ENCODE assay signal across 11 mouse cellular contexts in the genomic region with DNA sequence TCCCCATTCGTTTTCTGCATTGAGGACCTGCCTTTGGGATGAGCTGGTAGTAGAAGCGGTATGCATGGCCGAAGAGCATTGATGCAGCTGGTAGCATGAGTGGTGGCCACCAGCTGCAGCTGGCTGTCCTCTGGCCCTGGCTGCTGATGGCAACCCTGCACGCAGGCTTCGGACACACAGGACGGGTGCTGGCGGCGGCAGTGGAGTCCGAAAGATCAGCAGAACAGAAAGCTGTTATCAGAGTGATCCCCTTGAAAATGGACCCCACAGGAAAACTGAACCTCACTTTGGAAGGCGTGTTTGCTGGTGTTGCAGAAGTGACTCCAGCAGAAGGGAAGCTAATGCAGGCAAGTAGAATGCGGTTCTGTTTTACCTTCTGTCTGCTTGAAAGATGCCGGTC. TPM values are rescaled to one million over a fixed set of nuclear protein-coding genes. Genes with fewer than 3 reads are reported as not detected.
DNase-seq lines count a peak whose midpoint lies in the region; ATAC-seq and TF ChIP-seq lines count a peak whose summit lies in the region.
"Had no signal": no experiment of that assay in that cellular context is flagged by ENCODE, and none has a peak within 500 bp of the region (broad histone marks: within the 10 kb centered on the region; RNA-seq: fewer than 3 reads in every experiment).

No protein-coding gene starts in this region.

- no peaks in the 10 kb centered on the region for H3K36me3 ChIP-seq in heart, embryonic 16.5 days (ENCODE audit: control insufficient read depth, insufficient read depth)
- no peaks in the 10 kb centered on the region for H3K36me3 ChIP-seq in limb, embryonic 14.5 days (ENCODE audit: control insufficient read depth, insufficient read depth, low read length)

- WGBS in heart, embryonic 16.5 days, result 67% methylated on average over 12 of the region's 12 CpGs
- WGBS in limb, embryonic 14.5 days, result 67% methylated on average over 12 of the region's 12 CpGs

- no peak overlapping the region for H3K27ac ChIP-seq in heart, embryonic 16.5 days (ENCODE audit: low read length)
- H3K27ac ChIP-seq in limb, embryonic 14.5 days (replicated peaks; ENCODE audit: low read depth, low read length), result no peak overlapping the region

- H3K4me3 ChIP-seq in heart, embryonic 16.5 days (ENCODE audit: low read length), result peak overlapping the region; percentile 31
- H3K4me3 ChIP-seq in limb, embryonic 14.5 days (replicated peaks; ENCODE audit: low read length), result peak overlapping the region; percentile 26
- H3K4me3 ChIP-seq: myocyte had no signal

- H3K27me3 ChIP-seq in heart, embryonic 16.5 days (ENCODE audit: control insufficient read depth, insufficient read depth, low read length), result peaks cover 7% of the 10 kb centered on the region; the same call in 1 of the 2 replicates
- H3K27me3 ChIP-seq in limb, embryonic 14.5 days (ENCODE audit: control insufficient read depth, insufficient read depth, low read length), result peaks cover 6% of the 10 kb centered on the region; the same call in 1 of the 2 replicates
- H3K27me3 ChIP-seq: Patski had no signal

- peak overlapping the region; percentile 30 for H3K4me2 ChIP-seq in heart, embryonic 16.5 days (ENCODE audit: low read depth, low read length)
- H3K4me2 ChIP-seq in limb, embryonic 14.5 days (replicated peaks; ENCODE audit: low read depth, low read length, severe bottlenecking), result no peak overlapping the region

- no peak for ATAC-seq in heart, embryonic 16.5 days (replicated peaks; ENCODE audit: extremely low read depth, insufficient read depth, low FRiP score)
- no peak for ATAC-seq in limb, embryonic 14.5 days (ENCODE audit: low FRiP score, low read depth)
- ATAC-seq: Patski had no signal

- intact Hi-C loops in heart, postnatal 36 days (cut with DNase I), result loop anchor here (5.0 kb wide), 1 partner anchor 218 kb away; no protein-coding TSS in a partner anchor

- no peaks in the 10 kb centered on the region for H3K9me3 ChIP-seq in heart, embryonic 16.5 days (replicated peaks; ENCODE audit: control insufficient read depth, low read length)
- H3K9me3 ChIP-seq in limb, embryonic 14.5 days (ENCODE audit: control insufficient read depth, low read length), result no peaks in the 10 kb centered on the region

- no peak for TF ChIP-seq POLR2A in limb, embryonic 14.5 days (IDR thresholded peaks at IDR 0.05; ENCODE audit: borderline replicate concordance, extremely low read depth, insufficient read depth, insufficient read length)

- DNase-seq in heart, postnatal 36 days, result no peak
- peak; percentile 87 for DNase-seq in A20 (ENCODE audit: low read depth, low spot score)
- DNase-seq in adrenal gland, postnatal 14 days, result peak; percentile 28
- no peak for DNase-seq in limb, embryonic 14.5 days (ENCODE audit: low spot score)
- DNase-seq in frontal cortex, adult 2 months (ENCODE audit: extremely low spot score in 1 of 2, low spot score in 1 of 2), result no peak
- DNase-seq in B cell, adult 2 months, result no peak
- DNase-seq: right cerebral cortex, postnatal 25 days had no signal

- peak overlapping the region; percentile 36 for H3K9ac ChIP-seq in heart, embryonic 16.5 days (ENCODE audit: low read length)
- H3K9ac ChIP-seq in limb, embryonic 14.5 days (ENCODE audit: low read depth, low read length, severe bottlenecking), result no peak overlapping the region

- H3K4me1 ChIP-seq in heart, embryonic 16.5 days (ENCODE audit: control insufficient read depth, insufficient read depth, low read length), result peaks cover 2% of the 10 kb centered on the region; the same call in 1 of the 2 replicates
- no peaks in the 10 kb centered on the region for H3K4me1 ChIP-seq in limb, embryonic 14.5 days (ENCODE audit: control insufficient read depth, insufficient read depth, low read length)

RNA-seq across cellular contexts. Expression of a gene that starts 2.0 kb away (rescaled TPM):
- 2.1 and 2.4 TPM in 2 replicates for polyA plus RNA-seq in heart, embryonic 16.5 days (2015; fragmentation: Nextera tagmentation; extraction: Ambion mirVana)
- under 1 TPM; 0.24 to 0.47 TPM for total RNA-seq in heart, postnatal 36 days (2021)
- 5.7 and 6.4 TPM in 2 replicates for total RNA-seq in adrenal gland, postnatal 14 days (2021)
- polyA plus RNA-seq in limb, embryonic 14.5 days (2012; rRNA removed), result 4.7 and 4.9 TPM in 2 replicates
- polyA plus RNA-seq in limb, embryonic 14.5 days (2014; fragmentation: Nextera tagmentation; extraction: Ambion mirVana), result 6.5 and 9.5 TPM in 2 replicates
- 1.4 and 1.7 TPM in 2 replicates for polyA plus RNA-seq in frontal cortex, adult 2 months (2012; rRNA removed)
- polyA plus RNA-seq: myocyte had no signal

RNA-seq across cellular contexts. Expression of a gene that starts 47.6 kb away (rescaled TPM):
- polyA plus RNA-seq in heart, embryonic 16.5 days (2015; fragmentation: Nextera tagmentation; extraction: Ambion mirVana), result 0.10 and 0.14 TPM in 2 replicates
- not detected for total RNA-seq in heart, postnatal 36 days (2021)
- total RNA-seq in adrenal gland, postnatal 14 days (2021), result not detected in 2 replicates
- 0.15 and 0.26 TPM in 2 replicates for polyA plus RNA-seq in limb, embryonic 14.5 days (2012; rRNA removed)
- 0.21 and 0.25 TPM in 2 replicates for polyA plus RNA-seq in limb, embryonic 14.5 days (2014; fragmentation: Nextera tagmentation; extraction: Ambion mirVana)
- 0.29 and 0.46 TPM in 2 replicates for polyA plus RNA-seq in frontal cortex, adult 2 months (2012; rRNA removed)
- total RNA-seq: gastrocnemius, adult 18-20 months had no signal
- polyA plus RNA-seq: myocyte had no signal

Comparison
In these comparisons a context has a peak if more than half of its experiments do, and no peak if none do; other contexts are left out.
1. DNase-seq: peak in A20 (single experiment) and adrenal gland, postnatal 14 days (single experiment); none in heart, postnatal 36 days (0 of 2), limb, embryonic 14.5 days (single experiment), frontal cortex, adult 2 months (0 of 2) and B cell, adult 2 months (0 of 2).